Mouse (Mus musculus) stomach, postnatal 0 days (tissue): ENCODE results near the gene Ak4.

Experiments used
- CTCF ChIP-seq: IDR thresholded peaks from 2 replicates; pipeline ENCODE4 v1.5.1; 2016; ENCODE audit warnings: antibody characterized with exemption, low read depth, mild to moderate bottlenecking, moderate library complexity
- EP300 ChIP-seq: optimal IDR thresholded peaks from 2 replicates; pipeline ENCODE3; 2016; ENCODE audit warnings: antibody characterized with exemption

DNA sequence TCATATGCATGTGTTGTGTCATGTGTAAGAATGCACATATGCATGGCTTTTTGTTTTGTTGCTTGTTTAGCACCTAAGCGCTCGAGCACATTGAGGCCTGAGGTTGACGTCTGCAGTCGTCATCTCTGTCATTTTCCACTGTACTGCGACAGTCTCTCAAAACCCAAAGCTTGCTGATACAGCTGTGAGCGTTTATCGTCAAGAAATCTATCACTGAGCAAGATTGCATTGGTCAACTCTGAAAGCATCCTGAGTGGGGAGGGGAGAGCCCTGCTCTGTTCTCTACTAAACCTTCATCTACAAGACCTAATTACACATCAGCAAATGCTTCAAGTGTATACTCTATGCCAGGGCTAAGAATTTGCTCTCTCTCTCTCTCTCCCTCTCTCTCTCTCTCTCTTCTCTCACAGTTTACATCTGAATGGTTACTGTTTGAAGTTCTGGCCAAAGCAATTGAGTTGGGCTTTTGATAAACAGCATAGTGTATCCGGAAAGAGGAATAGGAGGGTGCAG, 24.0 kb upstream of the Ak4 start:
- TF ChIP-seq CTCF (no peak), EP300 (no peak)
